Comparison of ENCODE assay signal across 8 mouse cellular contexts in genomic region chr11:19014113-19014440, GRCm38 (mm10). TPM values are rescaled to one million over a fixed set of nuclear protein-coding genes. Genes with fewer than 3 reads are reported as not detected.
DNase-seq lines count a peak whose midpoint lies in the region; ATAC-seq and TF ChIP-seq lines count a peak whose summit lies in the region.

No protein-coding gene starts in this region.

- peak overlapping the region; percentile 97 for H3K27ac ChIP-seq in heart, adult 2 months
- peak overlapping the region; percentile 90 for H3K27ac ChIP-seq in heart, embryonic 16.5 days (ENCODE audit: low read length)
- no peak overlapping the region for H3K27ac ChIP-seq in liver, embryonic 15.5 days (replicated peaks)

- H3K9me3 ChIP-seq in heart, embryonic 16.5 days (replicated peaks; ENCODE audit: control insufficient read depth, low read length): no peaks in the 10 kb centered on the region
- no peaks in the 10 kb centered on the region for H3K9me3 ChIP-seq in liver, embryonic 15.5 days (replicated peaks)

- no peak for TF ChIP-seq POLR2A in heart, adult 2 months (IDR thresholded peaks at IDR 0.05; ENCODE audit: insufficient read depth, low read depth, low read length)

- no peak for TF ChIP-seq CTCF in heart, adult 2 months (IDR thresholded peaks at IDR 0.05)
- no peak for TF ChIP-seq CTCF in C2C12 (IDR thresholded peaks at IDR 0.05; ENCODE audit: control insufficient read depth, insufficient read depth, insufficient read length)

- no peak for ATAC-seq in heart, embryonic 16.5 days (replicated peaks; ENCODE audit: extremely low read depth, insufficient read depth, low FRiP score)
- ATAC-seq in liver, embryonic 15.5 days (ENCODE audit: insufficient read depth): no peak

- no peaks in the 10 kb centered on the region for H3K4me1 ChIP-seq in heart, adult 2 months (ENCODE audit: control insufficient read depth, insufficient read depth, low read length)
- peaks cover 25% of the 10 kb centered on the region for H3K4me1 ChIP-seq in heart, embryonic 16.5 days (ENCODE audit: control insufficient read depth, insufficient read depth, low read length)
- H3K4me1 ChIP-seq in liver, embryonic 15.5 days (replicated peaks): no peaks in the 10 kb centered on the region

- no peaks in the 10 kb centered on the region for H3K79me2 ChIP-seq in heart, adult 2 months (replicated peaks; ENCODE audit: control insufficient read depth, insufficient read depth, low read length)
- H3K79me2 ChIP-seq in C2C12 (ENCODE audit: control insufficient read depth, insufficient read depth): peaks cover 87% of the 10 kb centered on the region

- DNase-seq in heart, adult 2 months: no peak
- no peak for DNase-seq in heart, adult 8-10 months (ENCODE audit: low spot score)
- no peak for DNase-seq in embryo, embryonic 10.5 days (ENCODE audit: low spot score)
- DNase-seq in right cerebral cortex, postnatal 25 days: no peak
- DNase-seq in layer of hippocampus, adult 18-20 months (ENCODE audit: low spot score in 2 of 2): no peak

- no peak overlapping the region for H3ac ChIP-seq in C2C12 (ENCODE audit: control insufficient read depth, insufficient read length, low read depth)

- no peak for TF ChIP-seq EP300 in heart, adult 2 months (IDR thresholded peaks at IDR 0.05; ENCODE audit: insufficient read depth, low read depth, low read length)

- WGBS in heart, adult 2 months: 41% methylated on average over 12 of the region's 12 CpGs
- WGBS in heart, embryonic 16.5 days: 15% methylated on average over 12 of the region's 12 CpGs
- WGBS in liver, embryonic 15.5 days (ENCODE audit: insufficient replicate concordance): 11% methylated on average over 12 of the region's 12 CpGs

- H3K79me3 ChIP-seq in C2C12 (ENCODE audit: low read depth): peaks cover 50% of the 10 kb centered on the region

- peak overlapping the region; percentile 89 for H3K4me2 ChIP-seq in heart, embryonic 16.5 days (ENCODE audit: low read depth, low read length)
- H3K4me2 ChIP-seq in liver, embryonic 15.5 days: peak overlapping the region; percentile 67

- peaks cover 16% of the 10 kb centered on the region for H3K36me3 ChIP-seq in heart, adult 2 months (ENCODE audit: control insufficient read depth, insufficient read depth, low read length)
- peaks cover 45% of the 10 kb centered on the region for H3K36me3 ChIP-seq in C2C12 (ENCODE audit: control insufficient read depth, insufficient read depth)
- peaks cover 4% of the 10 kb centered on the region; the same call in 1 of the 2 replicates for H3K36me3 ChIP-seq in heart, embryonic 16.5 days (ENCODE audit: control insufficient read depth, insufficient read depth)
- H3K36me3 ChIP-seq in liver, embryonic 15.5 days (replicated peaks): no peaks in the 10 kb centered on the region

- intact Hi-C loops in heart, adult 2 months (cut with DNase I): no loop called here

- peak overlapping the region; percentile 81 for H3K4me3 ChIP-seq in heart, adult 2 months
- H3K4me3 ChIP-seq in C2C12 (ENCODE audit: insufficient read depth, poor library complexity, severe bottlenecking): peak overlapping the region; percentile 56
- peak overlapping the region; percentile 69 for H3K4me3 ChIP-seq in heart, embryonic 16.5 days (ENCODE audit: low read length)
- peak overlapping the region; percentile 49 for H3K4me3 ChIP-seq in liver, embryonic 15.5 days (replicated peaks)

- H3K9ac ChIP-seq in heart, adult 2 months (ENCODE audit: low read depth, low read length): peak overlapping the region; percentile 75
- peak overlapping the region; percentile 100 for H3K9ac ChIP-seq in heart, embryonic 16.5 days (ENCODE audit: low read length)
- H3K9ac ChIP-seq in liver, embryonic 15.5 days: no peak overlapping the region

- H3K27me3 ChIP-seq in heart, adult 2 months (ENCODE audit: control insufficient read depth, insufficient read depth, low read length): no peaks in the 10 kb centered on the region
- H3K27me3 ChIP-seq in C2C12 (ENCODE audit: control insufficient read depth, insufficient read depth, insufficient read length): no peaks in the 10 kb centered on the region
- no peaks in the 10 kb centered on the region for H3K27me3 ChIP-seq in heart, embryonic 16.5 days (ENCODE audit: control insufficient read depth, insufficient read depth, low read length)
- peaks cover 65% of the 10 kb centered on the region for H3K27me3 ChIP-seq in liver, embryonic 15.5 days

TF ChIP-seq in C2C12, 6 proteins besides CTCF, POLR2A, EP300 and RAD21:
- no peak for TF ChIP-seq MAX (IDR thresholded peaks at IDR 0.05)
- TF ChIP-seq MYOG (IDR thresholded peaks at IDR 0.05; ENCODE audit: control insufficient read depth, extremely low read depth, insufficient read length): no peak
- no peak for TF ChIP-seq FOSL1 (IDR thresholded peaks at IDR 0.05; ENCODE audit: insufficient read depth, low read length, poor library complexity, severe bottlenecking)
- TF ChIP-seq USF1 (IDR thresholded peaks at IDR 0.05; ENCODE audit: low read depth): no peak
- no peak for TF ChIP-seq CEBPB (IDR thresholded peaks at IDR 0.05; ENCODE audit: low read depth)
- no peak for TF ChIP-seq MYOD1 (IDR thresholded peaks at IDR 0.05; ENCODE audit: control insufficient read depth, insufficient read length, low read depth)

RNA-seq across cellular contexts. Expression of gene Meis1, which starts 4.7 kb away (rescaled TPM):
- total RNA-seq in heart, adult 2 months (2021): 10 to 100 TPM; 29.0 to 31.4 TPM
- 18.2 and 22.6 TPM in 2 replicates for polyA plus RNA-seq in heart, adult 2 months (2012; rRNA removed)
- total RNA-seq in heart, adult 8-10 months (2022): 10 to 100 TPM; 27.9 to 32.8 (median 30.9) TPM
- polyA plus RNA-seq in C2C12 (2012; fragmentation: generic; extraction: Trizol): 6.8 TPM
- polyA plus RNA-seq in heart, embryonic 16.5 days (2015; fragmentation: Nextera tagmentation; extraction: Ambion mirVana): 59.8 and 61.6 TPM in 2 replicates
- polyA plus RNA-seq in liver, embryonic 15.5 days (2015; fragmentation: Nextera tagmentation; extraction: Ambion mirVana): 8.1 and 8.7 TPM in 2 replicates
- 1 to 10 TPM; 2.1 to 2.2 TPM for total RNA-seq in layer of hippocampus, adult 18-20 months (2021)
